Comparison of ENCODE assay signal across 24 mouse cellular contexts in genomic region chr4:13298629-13299028, GRCm38 (mm10).
DNase-seq lines count a peak whose midpoint lies in the region; ATAC-seq lines count a peak whose summit lies in the region.
"Had no signal": no experiment of that assay in that cellular context is flagged by ENCODE, and none has a peak within 500 bp of the region (broad histone marks: within the 10 kb centered on the region; RNA-seq: fewer than 3 reads in every experiment).

No protein-coding gene starts in this region.

- peak; percentile 77 for ATAC-seq in hindbrain, embryonic 13.5 days (ENCODE audit: low FRiP score)
- no peak for ATAC-seq in embryonic facial prominence, embryonic 13.5 days (ENCODE audit: insufficient number of reproducible peaks, insufficient read depth, low FRiP score, low TSS enrichment, low read depth)
- 0 out of 2 replicates have a peak, but pooled peaks have one; percentile 48 for ATAC-seq in midbrain, embryonic 16.5 days
- ATAC-seq: intestine, postnatal 0 days had no signal

- H3K9ac ChIP-seq in hindbrain, embryonic 13.5 days: no peak overlapping the region
- no peak overlapping the region for H3K9ac ChIP-seq in embryonic facial prominence, embryonic 13.5 days
- H3K9ac ChIP-seq in midbrain, embryonic 16.5 days (ENCODE audit: low read depth, low read length): no peak overlapping the region
- H3K9ac ChIP-seq: forebrain, embryonic 12.5 days; heart, embryonic 15.5 days; kidney, embryonic 15.5 days; liver, embryonic 13.5 days; lung, embryonic 14.5 days had no signal

- H3K27me3 ChIP-seq in hindbrain, embryonic 13.5 days: no peaks in the 10 kb centered on the region
- H3K27me3 ChIP-seq in hindbrain, embryonic 10.5 days (ENCODE audit: insufficient read depth, poor library complexity, severe bottlenecking): no peaks in the 10 kb centered on the region
- H3K27me3 ChIP-seq in embryonic facial prominence, embryonic 13.5 days: no peaks in the 10 kb centered on the region
- no peaks in the 10 kb centered on the region for H3K27me3 ChIP-seq in limb, embryonic 10.5 days (ENCODE audit: low read depth, poor library complexity, severe bottlenecking)
- H3K27me3 ChIP-seq in midbrain, embryonic 16.5 days (ENCODE audit: control insufficient read depth, insufficient read depth, low read depth, low read length): no peaks in the 10 kb centered on the region
- H3K27me3 ChIP-seq: CH12.LX; forebrain, embryonic 12.5 days; heart, embryonic 15.5 days; kidney, embryonic 15.5 days; liver, embryonic 13.5 days had no signal

- no peak overlapping the region for H3K4me3 ChIP-seq in hindbrain, embryonic 13.5 days
- no peak overlapping the region for H3K4me3 ChIP-seq in hindbrain, embryonic 10.5 days
- H3K4me3 ChIP-seq in embryonic facial prominence, embryonic 13.5 days: no peak overlapping the region
- no peak overlapping the region for H3K4me3 ChIP-seq in limb, embryonic 10.5 days
- H3K4me3 ChIP-seq in midbrain, embryonic 16.5 days (ENCODE audit: low read depth, low read length): no peak overlapping the region
- H3K4me3 ChIP-seq: forebrain, embryonic 12.5 days; heart, adult 2 months; heart, embryonic 15.5 days; kidney, embryonic 15.5 days; liver, embryonic 13.5 days had no signal

- peaks cover 22% of the 10 kb centered on the region for H3K4me1 ChIP-seq in hindbrain, embryonic 13.5 days (replicated peaks)
- H3K4me1 ChIP-seq in hindbrain, embryonic 10.5 days (replicated peaks): peaks cover 18% of the 10 kb centered on the region
- peaks cover 9% of the 10 kb centered on the region for H3K4me1 ChIP-seq in embryonic facial prominence, embryonic 13.5 days
- peaks cover 16% of the 10 kb centered on the region for H3K4me1 ChIP-seq in limb, embryonic 10.5 days
- peaks cover 2% of the 10 kb centered on the region; the same call in 1 of the 2 replicates for H3K4me1 ChIP-seq in midbrain, embryonic 16.5 days (ENCODE audit: control insufficient read depth, insufficient read depth, low read length)
- H3K4me1 ChIP-seq: heart, embryonic 15.5 days; kidney, embryonic 15.5 days; liver, embryonic 13.5 days had no signal

- 57% methylated on average over 2 of the region's 2 CpGs for WGBS in hindbrain, embryonic 13.5 days
- WGBS in hindbrain, embryonic 10.5 days: 70% methylated on average over 2 of the region's 2 CpGs
- 24% methylated on average over 2 of the region's 2 CpGs for WGBS in embryonic facial prominence, embryonic 13.5 days
- WGBS in limb, embryonic 10.5 days: 77% methylated on average over 2 of the region's 2 CpGs
- WGBS in midbrain, embryonic 16.5 days: 46% methylated on average over 2 of the region's 2 CpGs

- no peaks in the 10 kb centered on the region for H3K9me3 ChIP-seq in hindbrain, embryonic 13.5 days
- no peaks in the 10 kb centered on the region for H3K9me3 ChIP-seq in hindbrain, embryonic 10.5 days
- H3K9me3 ChIP-seq in embryonic facial prominence, embryonic 13.5 days: no peaks in the 10 kb centered on the region
- H3K9me3 ChIP-seq in limb, embryonic 10.5 days (replicated peaks): no peaks in the 10 kb centered on the region
- no peaks in the 10 kb centered on the region for H3K9me3 ChIP-seq in midbrain, embryonic 16.5 days (replicated peaks; ENCODE audit: control insufficient read depth, low read length, poor library complexity, severe bottlenecking)
- H3K9me3 ChIP-seq: forebrain, embryonic 12.5 days; heart, embryonic 15.5 days; kidney, embryonic 15.5 days; liver, embryonic 13.5 days had no signal

- H3K36me3 ChIP-seq in hindbrain, embryonic 13.5 days: no peaks in the 10 kb centered on the region
- no peaks in the 10 kb centered on the region for H3K36me3 ChIP-seq in hindbrain, embryonic 10.5 days
- no peaks in the 10 kb centered on the region for H3K36me3 ChIP-seq in embryonic facial prominence, embryonic 13.5 days
- H3K36me3 ChIP-seq in limb, embryonic 10.5 days: no peaks in the 10 kb centered on the region
- H3K36me3 ChIP-seq in midbrain, embryonic 16.5 days (ENCODE audit: control insufficient read depth, insufficient read depth, low read length): no peaks in the 10 kb centered on the region
- H3K36me3 ChIP-seq: forebrain, embryonic 12.5 days; heart, embryonic 15.5 days; kidney, embryonic 15.5 days; liver, embryonic 13.5 days had no signal

- H3K4me2 ChIP-seq in hindbrain, embryonic 13.5 days: no peak overlapping the region; the same call in 1 of the 2 replicates
- H3K4me2 ChIP-seq in embryonic facial prominence, embryonic 13.5 days: peak overlapping the region; percentile 16; the same call in 1 of the 2 replicates
- no peak overlapping the region for H3K4me2 ChIP-seq in midbrain, embryonic 16.5 days (ENCODE audit: low read length)
- H3K4me2 ChIP-seq: forebrain, embryonic 12.5 days; heart, embryonic 15.5 days; kidney, embryonic 15.5 days; liver, embryonic 13.5 days; lung, embryonic 14.5 days had no signal

- intact Hi-C loops in left cerebral cortex, postnatal 14 days (cut with DNase I): no loop called here

- no peak for DNase-seq in hindbrain, embryonic 10.5 days (ENCODE audit: low spot score)
- no peak for DNase-seq in limb, embryonic 10.5 days (ENCODE audit: low spot score)
- DNase-seq in left cerebral cortex, postnatal 14 days (ENCODE audit: low spot score in 2 of 2): no peak
- DNase-seq in kidney, postnatal 36 days: no peak
- DNase-seq: adrenal gland, postnatal 14 days; cerebellum, adult 11-12 months; cerebellum, postnatal 25 days; gastrocnemius, postnatal 14 days; heart, adult 2 months; layer of hippocampus, postnatal 36 days; left cerebral cortex, postnatal 4 days; liver, embryonic 13.5 days; lung, embryonic 14.5 days; lung, postnatal 36 days; spleen, adult 18-20 months; thymus, postnatal 4 days had no signal

- H3K27ac ChIP-seq in hindbrain, embryonic 13.5 days: peak overlapping the region; percentile 37; the same call in 1 of the 2 replicates
- no peak overlapping the region for H3K27ac ChIP-seq in hindbrain, embryonic 10.5 days
- H3K27ac ChIP-seq in embryonic facial prominence, embryonic 13.5 days: no peak overlapping the region
- peak overlapping the region; percentile 70; the same call in 1 of the 2 replicates for H3K27ac ChIP-seq in limb, embryonic 10.5 days
- H3K27ac ChIP-seq in midbrain, embryonic 16.5 days (ENCODE audit: low read length): no peak overlapping the region
- H3K27ac ChIP-seq: forebrain, embryonic 12.5 days; heart, adult 2 months; heart, embryonic 15.5 days; kidney, embryonic 15.5 days; liver, embryonic 13.5 days had no signal

Comparison
In these comparisons a context has a peak if more than half of its experiments do, and no peak if none do; other contexts are left out.
1. H3K27ac ChIP-seq: peak in hindbrain, embryonic 13.5 days (single experiment) and limb, embryonic 10.5 days (single experiment); none in hindbrain, embryonic 10.5 days (single experiment), embryonic facial prominence, embryonic 13.5 days (single experiment) and midbrain, embryonic 16.5 days (single experiment).